Mouse (Mus musculus): Measurements from ENCODE around the gene Mier3.
"Not testable (repeated sequence)": the region's sequence is repeated elsewhere in the genome, so short reads cannot be mapped to it uniquely, and the experiment has no call there.

The Mier3 gene

GRCm38 (mm10) chr13:111703396-111703795, 22.6 kb downstream of the Mier3 start:
- DNase-seq (ENCODE audit: low spot score in 2 of 2), result no peak

GRCm38 (mm10) chr13:111703952-111704351, 23.2 kb downstream of the Mier3 start:
- not testable (repeated sequence) for DNase-seq (ENCODE audit: low spot score in 2 of 2)

- DNase-seq (ENCODE audit: low spot score in 2 of 2), result no peak
Measured at GRCm38 (mm10) chr13:111710531-111710930, 29.8 kb downstream of the Mier3 start.

GRCm38 (mm10) chr13:111719726-111720125, 38.9 kb downstream of the Mier3 start:
- no peak for DNase-seq (ENCODE audit: low spot score in 2 of 2)

- DNase-seq (ENCODE audit: low spot score in 2 of 2), result no peak
Measured at GRCm38 (mm10) chr13:111724811-111725164, 44.0 kb downstream of the Mier3 start.

GRCm38 (mm10) chr13:111725165-111726077, 44.6 kb downstream of the Mier3 start:
- peak; percentile 97 to 99 for DNase-seq (ENCODE audit: low spot score in 2 of 2)

- DNase-seq (ENCODE audit: low spot score in 2 of 2), result no peak
Measured at GRCm38 (mm10) chr13:111726898-111727297, 46.1 kb downstream of the Mier3 start.

- no peak for DNase-seq (ENCODE audit: low spot score in 2 of 2)
Measured at GRCm38 (mm10) chr13:111741204-111741990, 60.6 kb downstream of the Mier3 start.

- peak; percentile 31 to 64 for DNase-seq (ENCODE audit: low spot score in 2 of 2)
Measured at GRCm38 (mm10) chr13:111741991-111742615, 61.3 kb downstream of the Mier3 start.

GRCm38 (mm10) chr13:111744233-111745000, 63.6 kb downstream of the Mier3 start:
- DNase-seq (ENCODE audit: low spot score in 2 of 2), result no peak

GRCm38 (mm10) chr13:111745216-111745615, 64.4 kb downstream of the Mier3 start:
- no peak for DNase-seq (ENCODE audit: low spot score in 2 of 2)

GRCm38 (mm10) chr13:111746831-111747230, 66.1 kb downstream of the Mier3 start:
- no peak for DNase-seq (ENCODE audit: low spot score in 2 of 2)

GRCm38 (mm10) chr13:111748301-111749062, 67.7 kb downstream of the Mier3 start:
- DNase-seq (ENCODE audit: low spot score in 2 of 2), result no peak

- no peak for DNase-seq (ENCODE audit: low spot score in 2 of 2)
Measured at GRCm38 (mm10) chr13:111753321-111753720, 72.5 kb downstream of the Mier3 start.

GRCm38 (mm10) chr13:111755377-111755776, 74.6 kb downstream of the Mier3 start:
- DNase-seq (ENCODE audit: low spot score in 2 of 2), result no peak

- no peak for DNase-seq (ENCODE audit: low spot score in 2 of 2)
Measured at GRCm38 (mm10) chr13:111755937-111756336, 75.2 kb downstream of the Mier3 start.

- DNase-seq (ENCODE audit: low spot score in 2 of 2), result no peak
Measured at GRCm38 (mm10) chr13:111756986-111757385, 76.2 kb downstream of the Mier3 start.

GRCm38 (mm10) chr13:111762526-111762925, 81.7 kb downstream of the Mier3 start:
- DNase-seq (ENCODE audit: low spot score in 2 of 2), result no peak

Data from spleen, postnatal 36 days (tissue).